Mouse (Mus musculus): ENCODE data around the gene Gm21885. TPM values are rescaled to one million over a fixed set of nuclear protein-coding genes. Genes with fewer than 3 reads are reported as not detected.
A peak's percentile ranks its signal among the peaks of the same experiment; 100 is the strongest.

The Gm21885 gene
- polyA plus RNA-seq (2012; rRNA removed) (not detected in 2 replicates), polyA plus RNA-seq (2014; fragmentation: Nextera tagmentation; extraction: Ambion mirVana) (0.32 TPM in 1 of 2 replicates, not detected in the other)

- Histone ChIP-seq H3K4me2 (ENCODE audit: low read depth) (no peak within 1 kb of the TSS), H3K4me1 (replicated peaks; ENCODE audit: control insufficient read depth in 2 of 2, insufficient read depth in 2 of 2, low read length in 1 of 2) (peaks cover 5 to 15% of the 10 kb centered on the region in 2 experiments), H3K9me3 (ENCODE audit: control insufficient read depth, low read length) (no peaks in the 10 kb centered on the region), H3K9ac (replicated peaks) (no peak within 1 kb of the TSS; the same call in 1 of the 2 replicates), H3K27ac (no peak within 1 kb of the TSS), H3K4me3 (ENCODE audit: insufficient read depth in 1 of 2, low read depth in 2 of 2, low read length in 2 of 2) (no peak within 1 kb of the TSS), H3K36me3 (replicated peaks; ENCODE audit: control insufficient read depth, insufficient read depth, low read depth) (peaks cover 27% of the 10 kb centered on the region), H3K27me3 (ENCODE audit: control insufficient read depth, insufficient read depth, low read length) (no peaks in the 10 kb centered on the region)
- WGBS (ENCODE audit: insufficient replicate concordance), result 60% methylated on average over 11 of the region's 11 CpGs
- DNase-seq (ENCODE audit: low read depth in 3 of 3, low spot score in 3 of 3) (no peak), ATAC-seq (ENCODE audit: insufficient read depth) (peak; percentile 29; the same call in 1 of the 2 replicates)
- no peak for TF ChIP-seq CTCF (IDR thresholded peaks at IDR 0.05; ENCODE audit: low read depth)
- TF ChIP-seq EP300 (IDR thresholded peaks at IDR 0.05; ENCODE audit: low read depth), result 0 out of 2 replicates have a peak, but pooled peaks have one; percentile 28
These were observed at the start of gene Gm21885 for GRCm38 (mm10) chr11:94281199-94282181. Gm21885 (plus strand) TSS chr11:94281873.

DNA sequence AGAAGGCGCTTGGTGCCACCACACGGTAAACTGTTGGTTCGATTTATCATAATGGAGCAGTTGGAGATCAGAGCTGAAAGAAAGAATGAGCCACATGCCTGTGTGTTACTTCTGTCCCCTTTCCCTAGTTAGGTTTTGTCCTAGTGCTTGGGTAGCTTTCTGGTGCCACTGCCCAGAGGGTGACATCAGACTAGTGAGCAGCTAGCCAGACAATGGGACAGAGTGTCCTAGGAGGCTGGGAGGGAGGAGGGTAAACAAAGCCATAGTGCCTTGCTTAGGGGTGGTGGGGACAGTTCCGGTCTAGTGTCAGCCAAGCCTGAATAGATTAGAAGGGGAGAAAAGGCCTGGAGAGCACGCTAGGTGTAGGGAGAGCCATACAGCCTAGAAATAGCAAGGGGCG, 48.3 kb upstream of the Gm21885 start:
- whole genome bisulfite sequencing (ENCODE audit: insufficient replicate concordance), result 61% methylated on average over 6 of the region's 6 CpGs
- Histone ChIP-seq H3K27me3 (ENCODE audit: control insufficient read depth, insufficient read depth, low read length) (no peaks in the 10 kb centered on the region), H3K36me3 (replicated peaks; ENCODE audit: control insufficient read depth, insufficient read depth, low read depth) (no peaks in the 10 kb centered on the region), H3K4me2 (ENCODE audit: low read depth) (no peak overlapping the region), H3K9ac (replicated peaks) (no peak overlapping the region), H3K4me1 (replicated peaks; ENCODE audit: control insufficient read depth in 2 of 2, insufficient read depth in 2 of 2, low read length in 1 of 2) (peaks cover 17 to 37% of the 10 kb centered on the region in 2 experiments), H3K4me3 (ENCODE audit: insufficient read depth in 1 of 2, low read depth in 2 of 2, low read length in 2 of 2) (no peak overlapping the region), H3K27ac (no peak overlapping the region), H3K9me3 (ENCODE audit: control insufficient read depth, low read length) (no peaks in the 10 kb centered on the region)
- ATAC-seq (ENCODE audit: insufficient read depth) (no peak), DNase-seq (ENCODE audit: low read depth in 3 of 3, low spot score in 3 of 3) (no peak)
- TF ChIP-seq EP300 (IDR thresholded peaks at IDR 0.05; ENCODE audit: low read depth) (no peak), CTCF (IDR thresholded peaks at IDR 0.05; ENCODE audit: low read depth) (no peak)

- Histone ChIP-seq H3K27ac (no peak overlapping the region), H3K4me2 (ENCODE audit: low read depth) (no peak overlapping the region), H3K4me1 (replicated peaks; ENCODE audit: control insufficient read depth in 2 of 2, insufficient read depth in 2 of 2, low read length in 1 of 2) (peaks cover 17 to 37% of the 10 kb centered on the region in 2 experiments), H3K36me3 (replicated peaks; ENCODE audit: control insufficient read depth, insufficient read depth, low read depth) (no peaks in the 10 kb centered on the region), H3K9ac (replicated peaks) (no peak overlapping the region), H3K27me3 (ENCODE audit: control insufficient read depth, insufficient read depth, low read length) (no peaks in the 10 kb centered on the region), H3K9me3 (ENCODE audit: control insufficient read depth, low read length) (no peaks in the 10 kb centered on the region), H3K4me3 (ENCODE audit: insufficient read depth in 1 of 2, low read depth in 2 of 2, low read length in 2 of 2) (no peak overlapping the region)
- DNase-seq (ENCODE audit: low read depth in 3 of 3, low spot score in 3 of 3), result peak; percentile 44 to 47 (median 45)
- ATAC-seq (ENCODE audit: insufficient read depth), result peak; percentile 62
- peak; percentile 63 for TF ChIP-seq EP300 (IDR thresholded peaks at IDR 0.05; ENCODE audit: low read depth)
- TF ChIP-seq CTCF (IDR thresholded peaks at IDR 0.05; ENCODE audit: low read depth), result no peak
- 48% methylated on average over 12 of the region's 12 CpGs for WGBS (ENCODE audit: insufficient replicate concordance)
These were observed 47.3 kb upstream of the Gm21885 start for GRCm38 (mm10) chr11:94234380-94234779.

DNA sequence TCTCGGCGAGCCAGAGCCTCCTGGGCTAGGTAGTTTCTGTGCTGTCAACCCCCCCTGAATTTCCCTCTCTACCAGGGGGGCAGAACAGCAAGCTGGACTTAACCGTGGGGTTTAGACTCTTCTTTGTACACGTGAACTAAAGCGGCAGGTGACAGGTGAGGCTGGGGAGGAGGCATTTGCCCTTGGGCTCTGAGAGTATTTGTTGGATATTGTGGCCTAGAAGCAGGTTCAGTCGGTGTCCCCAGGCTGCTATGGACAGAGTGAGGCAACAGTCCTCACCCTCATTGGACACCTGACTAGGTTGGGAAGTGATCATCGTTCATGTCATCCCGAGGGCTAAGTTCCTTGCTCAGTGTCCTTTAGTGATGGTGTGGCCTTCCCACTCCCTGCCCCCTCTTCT, 46.8 kb upstream of the Gm21885 start:
- H3K4me2 ChIP-seq (ENCODE audit: low read depth), result no peak overlapping the region
- no peaks in the 10 kb centered on the region for H3K9me3 ChIP-seq (ENCODE audit: control insufficient read depth, low read length)
- H3K9ac ChIP-seq (replicated peaks), result no peak overlapping the region
- no peaks in the 10 kb centered on the region for H3K27me3 ChIP-seq (ENCODE audit: control insufficient read depth, insufficient read depth, low read length)
- no peaks in the 10 kb centered on the region for H3K36me3 ChIP-seq (replicated peaks; ENCODE audit: control insufficient read depth, insufficient read depth, low read depth)
- no peak for DNase-seq (ENCODE audit: low read depth in 3 of 3, low spot score in 3 of 3)
- no peak overlapping the region for H3K27ac ChIP-seq
- peaks cover 15 to 33% of the 10 kb centered on the region in 2 experiments for H3K4me1 ChIP-seq (replicated peaks; ENCODE audit: control insufficient read depth in 2 of 2, insufficient read depth in 2 of 2, low read length in 1 of 2)
- H3K4me3 ChIP-seq (ENCODE audit: insufficient read depth in 1 of 2, low read depth in 2 of 2, low read length in 2 of 2), result no peak overlapping the region
- no peak for ATAC-seq (ENCODE audit: insufficient read depth)
- TF ChIP-seq CTCF (IDR thresholded peaks at IDR 0.05; ENCODE audit: low read depth) (no peak), EP300 (IDR thresholded peaks at IDR 0.05; ENCODE audit: low read depth) (no peak)
- WGBS (ENCODE audit: insufficient replicate concordance), result 74% methylated on average over 8 of the region's 8 CpGs

DNA sequence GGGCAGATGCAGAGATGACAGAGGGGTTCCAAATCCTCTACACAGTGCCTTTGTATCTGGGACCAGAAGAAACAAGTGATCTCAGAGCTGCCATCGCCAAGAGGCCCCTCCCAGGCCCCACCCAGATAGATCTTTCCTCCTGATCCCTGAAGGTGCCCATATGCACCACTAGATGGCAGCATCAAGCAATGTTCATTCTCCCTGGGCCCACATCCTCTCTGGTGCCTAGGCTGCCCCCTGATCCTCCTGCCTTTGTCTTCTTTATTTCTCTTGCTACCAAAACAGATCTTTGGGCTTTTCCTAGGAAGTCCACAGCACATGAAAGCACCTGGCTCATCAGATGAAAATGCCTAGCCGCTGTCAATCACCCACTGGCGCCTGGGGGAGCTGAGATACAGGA, 45.6 kb upstream of the Gm21885 start:
- Histone ChIP-seq H3K4me3 (ENCODE audit: insufficient read depth in 1 of 2, low read depth in 2 of 2, low read length in 2 of 2) (no peak overlapping the region), H3K4me1 (replicated peaks; ENCODE audit: control insufficient read depth in 2 of 2, insufficient read depth in 2 of 2, low read length in 1 of 2) (peaks cover 7 to 22% of the 10 kb centered on the region in 2 experiments), H3K9ac (replicated peaks) (no peak overlapping the region), H3K4me2 (ENCODE audit: low read depth) (peak overlapping the region; percentile 19; the same call in 1 of the 2 replicates), H3K36me3 (replicated peaks; ENCODE audit: control insufficient read depth, insufficient read depth, low read depth) (no peaks in the 10 kb centered on the region), H3K9me3 (ENCODE audit: control insufficient read depth, low read length) (no peaks in the 10 kb centered on the region), H3K27ac (no peak overlapping the region), H3K27me3 (ENCODE audit: control insufficient read depth, insufficient read depth, low read length) (no peaks in the 10 kb centered on the region)
- ATAC-seq (ENCODE audit: insufficient read depth) (peak; percentile 82), DNase-seq (ENCODE audit: low read depth in 3 of 3, low spot score in 3 of 3) (peak; percentile 64 to 73 (median 66))
- TF ChIP-seq CTCF (IDR thresholded peaks at IDR 0.05; ENCODE audit: low read depth), result peak; percentile 98
- TF ChIP-seq EP300 (IDR thresholded peaks at IDR 0.05; ENCODE audit: low read depth), result peak; percentile 20; the same call in 1 of the 2 replicates
- WGBS (ENCODE audit: insufficient replicate concordance), result 35% methylated on average over 3 of the region's 3 CpGs
